ENCODE assay signal across 16 mouse cellular contexts in the genomic region with DNA sequence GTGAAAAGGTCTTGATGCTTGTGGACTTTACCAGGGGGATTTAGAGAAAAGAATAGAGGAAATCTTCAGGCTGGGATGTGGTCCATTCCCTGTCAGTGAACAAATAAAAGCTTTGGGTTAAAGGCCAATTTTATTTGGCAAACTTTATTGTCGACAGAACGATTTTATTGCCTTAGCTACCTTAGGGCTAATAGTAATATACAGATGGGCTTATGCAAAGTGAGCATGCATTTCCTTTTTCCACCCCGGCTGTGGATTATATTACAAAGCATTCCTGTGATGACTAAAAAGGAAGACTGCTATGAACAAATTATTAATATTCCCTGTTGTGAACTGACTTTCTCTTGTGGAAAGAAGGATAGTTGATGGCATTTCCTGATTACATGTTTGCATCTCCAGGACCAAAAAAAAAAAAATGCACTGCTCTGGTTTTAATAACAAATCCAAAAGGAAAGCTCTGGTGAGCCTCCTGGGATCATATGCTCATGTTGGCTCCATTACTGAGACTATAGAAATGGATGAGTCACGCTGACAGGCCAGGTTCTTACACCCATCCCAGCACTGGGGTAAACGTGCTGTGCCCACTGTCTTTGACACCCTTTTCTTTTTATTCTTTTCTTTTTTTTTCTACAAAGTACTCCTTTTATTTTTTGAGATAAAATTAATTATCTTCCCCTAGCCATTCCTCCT. TPM values are rescaled to one million over a fixed set of nuclear protein-coding genes. Genes with fewer than 3 reads are reported as not detected.
"Had no signal": no experiment of that assay in that cellular context is flagged by ENCODE, and none has a peak within 500 bp of the region (broad histone marks: within the 10 kb centered on the region; RNA-seq: fewer than 3 reads in every experiment).

No protein-coding gene starts in this region.

- ATAC-seq: liver, embryonic 12.5 days; midbrain, embryonic 13.5 days had no signal

- H3K27ac ChIP-seq: layer of hippocampus, adult 2 months; limb, embryonic 15.5 days; liver, embryonic 12.5 days; lung, embryonic 15.5 days; macrophage; midbrain, embryonic 13.5 days; stomach, embryonic 15.5 days had no signal

- H3K9ac ChIP-seq: limb, embryonic 15.5 days; liver, embryonic 12.5 days; lung, embryonic 15.5 days; midbrain, embryonic 13.5 days; stomach, embryonic 15.5 days had no signal

- H3K9me3 ChIP-seq: limb, embryonic 15.5 days; liver, embryonic 12.5 days; lung, embryonic 15.5 days; midbrain, embryonic 13.5 days; stomach, embryonic 15.5 days had no signal

- H3K4me3 ChIP-seq: layer of hippocampus, adult 2 months; limb, embryonic 15.5 days; liver, embryonic 12.5 days; lung, embryonic 15.5 days; megakaryocyte, embryonic 14.5 days; midbrain, embryonic 13.5 days; myocyte; stomach, embryonic 15.5 days had no signal

- DNase-seq: kidney, adult 9 months; kidney, postnatal 10 days; kidney, postnatal 4 days; lung, postnatal 14 days; thymus, postnatal 4 days had no signal

- H3K36me3 ChIP-seq: limb, embryonic 15.5 days; liver, embryonic 12.5 days; lung, embryonic 15.5 days; midbrain, embryonic 13.5 days; stomach, embryonic 15.5 days had no signal

- H3K27me3 ChIP-seq: limb, embryonic 15.5 days; liver, embryonic 12.5 days; lung, embryonic 15.5 days; megakaryocyte, embryonic 14.5 days; midbrain, embryonic 13.5 days; stomach, embryonic 15.5 days had no signal

- H3K4me2 ChIP-seq: limb, embryonic 15.5 days; liver, embryonic 12.5 days; lung, embryonic 15.5 days; midbrain, embryonic 13.5 days; stomach, embryonic 15.5 days had no signal

- H3K4me1 ChIP-seq: limb, embryonic 15.5 days; liver, embryonic 12.5 days; lung, embryonic 15.5 days; midbrain, embryonic 13.5 days; stomach, embryonic 15.5 days had no signal

RNA-seq across cellular contexts. Expression of a gene that starts 30.9 kb away (rescaled TPM):
- polyA plus RNA-seq: liver, embryonic 16.5 days; midbrain, embryonic 13.5 days; neural tube, embryonic 11.5 days had no signal
